Mouse (Mus musculus) lung, adult 2 months (tissue): ENCODE data around the gene Hnrnpll. TPM values are rescaled to one million over a fixed set of nuclear protein-coding genes. Genes with fewer than 3 reads are reported as not detected.
"Not testable (repeated sequence)": the region's sequence is repeated elsewhere in the genome, so short reads cannot be mapped to it uniquely, and the experiment has no call there.

Source experiments
- DNase-seq: peaks from one replicate; pipeline ENCODE4 v3.0.0; 2022
- H3K4me1 ChIP-seq: fragments of 200-500 bp; 2 replicates; pipeline ENCODE4 v1.6.1; 2011; ENCODE audit warnings: low read length; ENCODE audit not compliant: control insufficient read depth, insufficient read depth
- H3K4me3 ChIP-seq: fragments of 200-500 bp; replicated peaks from 2 replicates; pipeline ENCODE3; 2011; ENCODE audit warnings: low read depth, mild to moderate bottlenecking, control low read depth, low read length; ENCODE audit errors: extremely low read depth
- CTCF ChIP-seq: fragments of 200-500 bp; IDR thresholded peaks from 2 replicates; pipeline ENCODE4 v1.5.1; 2011; ENCODE audit warnings: mild to moderate bottlenecking, low read length, control low read depth; ENCODE audit not compliant: insufficient read depth
- POLR2A ChIP-seq: fragments of 200-500 bp; IDR thresholded peaks from 2 replicates; pipeline ENCODE4 v1.6.1; 2011; ENCODE audit warnings: low read depth, mild to moderate bottlenecking, control low read depth, low read length, borderline replicate concordance; ENCODE audit errors: extremely low read depth
- WGBS: fragments of 180-500 bp; shearing (Covaris S2); methylation state at CpG from one replicate; pipeline ENCODE4 v1.1.7; 2018; 5-methylcytosine and 5-hydroxymethylcytosine counted together
- polyA plus RNA-seq: library from polyadenylated mRNA; depleted of rRNA; stranded (reverse); fragments of >200 nt; gene quantifications from 2 replicates; pipeline ENCODE4 v1.2.3, GENCODE M21; 2012

Hnrnpll gene
- polyA plus RNA-seq, 1 experiment = 18.2 TPM

- Histone ChIP-seq H3K4me3 (peak overlapping the region; percentile 100), H3K4me1 (peaks cover 6% of the 10 kb centered on the region)
- DNase-seq = peak; percentile 52
- TF ChIP-seq CTCF = no peak
- TF ChIP-seq POLR2A = no peak
- under 1% methylated on average over 78 of the region's 83 CpGs for WGBS
Observed at GRCm38 (mm10) chr17:80060828-80061782, 1.0 kb downstream of the Hnrnpll start.

GRCm38 (mm10) chr17:80060151-80060550 is 2.0 kb downstream of the Hnrnpll start:
- DNase-seq = no peak
- H3K4me1 ChIP-seq = peaks cover 6% of the 10 kb centered on the region
- no peak overlapping the region for H3K4me3 ChIP-seq
- TF ChIP-seq POLR2A = no peak
- no peak for TF ChIP-seq CTCF
- WGBS = 20% methylated on average over 5 of the region's 5 CpGs

DNA sequence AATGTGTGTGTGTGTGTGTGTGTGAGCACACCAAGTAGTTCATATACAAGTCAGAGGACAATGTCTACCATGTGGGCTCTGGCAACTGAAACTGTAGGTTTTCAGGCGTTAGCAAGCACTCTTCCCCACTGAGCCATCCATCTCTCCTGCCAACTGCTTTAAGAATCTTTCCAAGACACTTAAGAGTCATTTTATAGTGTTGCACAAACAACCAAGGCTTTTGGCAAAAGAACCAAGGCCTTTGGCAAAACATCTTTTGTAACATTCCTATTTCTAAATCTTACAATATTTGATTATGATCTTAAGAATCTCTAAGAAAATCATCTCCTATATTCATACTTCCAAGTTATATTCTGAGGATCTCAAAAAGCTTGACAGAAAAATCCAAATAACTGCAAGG is 2.4 kb downstream of the Hnrnpll start:
- H3K4me1 ChIP-seq = peaks cover 6% of the 10 kb centered on the region
- H3K4me3 ChIP-seq = no peak overlapping the region
- no peak for DNase-seq
- TF ChIP-seq CTCF (no peak), POLR2A (no peak)
- WGBS = 19% methylated on average over 1 of the region's 1 CpGs

- WGBS = 31% methylated on average over 1 of the region's 1 CpGs
- H3K4me1 ChIP-seq = peaks cover 7% of the 10 kb centered on the region
- TF ChIP-seq POLR2A = no peak
- H3K4me3 ChIP-seq = no peak overlapping the region
- DNase-seq = no peak
Observed at GRCm38 (mm10) chr17:80058501-80058900, 3.6 kb downstream of the Hnrnpll start.

DNA sequence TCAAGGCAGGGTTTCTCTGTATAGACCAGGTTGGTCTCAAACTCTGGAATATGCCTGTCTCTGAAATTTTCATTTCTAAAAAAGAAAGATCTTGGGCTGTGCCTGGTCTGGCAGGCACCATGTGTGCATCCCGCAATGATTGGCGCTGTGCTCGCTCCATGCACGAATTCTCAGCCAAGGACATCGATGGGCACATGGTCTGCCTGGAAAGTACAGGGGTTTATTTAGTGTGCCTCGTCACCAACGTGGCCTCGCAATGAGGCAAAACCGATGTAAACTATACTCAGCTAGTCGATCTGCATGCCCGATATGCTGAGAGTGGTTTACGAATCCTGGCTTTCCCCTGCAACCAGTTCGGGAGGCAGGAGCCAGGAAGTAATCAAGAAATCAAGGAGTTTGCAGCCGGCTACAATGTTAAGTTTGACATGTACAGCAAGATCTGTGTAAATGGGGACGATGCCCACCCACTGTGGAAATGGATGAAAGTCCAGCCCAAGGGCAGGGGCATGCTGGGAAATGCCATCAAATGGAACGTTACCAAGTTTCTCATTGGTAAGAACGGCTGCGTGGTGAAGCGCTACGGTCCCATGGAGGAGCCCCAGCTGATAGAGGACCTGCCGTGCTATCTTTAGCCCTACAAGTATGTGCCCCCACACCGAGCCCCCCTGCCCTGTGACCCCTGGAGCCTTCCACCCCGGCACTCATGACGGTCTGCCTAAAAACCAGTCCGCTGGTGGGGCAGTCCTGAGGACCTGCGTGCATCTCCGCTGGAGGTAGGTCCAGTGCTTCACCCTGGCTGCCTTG is 8.0 kb downstream of the Hnrnpll start:
- no peak overlapping the region for H3K4me3 ChIP-seq
- no peak for DNase-seq
- WGBS = 59% methylated on average over 27 of the region's 27 CpGs
- peaks cover 7% of the 10 kb centered on the region for H3K4me1 ChIP-seq
- TF ChIP-seq CTCF (no peak), POLR2A (no peak)

- H3K4me1 ChIP-seq = peaks cover 3% of the 10 kb centered on the region
- H3K4me3 ChIP-seq = no peak overlapping the region
- TF ChIP-seq CTCF = no peak
- no peak for TF ChIP-seq POLR2A
- 51% methylated on average over 1 of the region's 1 CpGs for WGBS
- DNase-seq = no peak
Observed at GRCm38 (mm10) chr17:80051682-80052081, 10.5 kb downstream of the Hnrnpll start.

DNA sequence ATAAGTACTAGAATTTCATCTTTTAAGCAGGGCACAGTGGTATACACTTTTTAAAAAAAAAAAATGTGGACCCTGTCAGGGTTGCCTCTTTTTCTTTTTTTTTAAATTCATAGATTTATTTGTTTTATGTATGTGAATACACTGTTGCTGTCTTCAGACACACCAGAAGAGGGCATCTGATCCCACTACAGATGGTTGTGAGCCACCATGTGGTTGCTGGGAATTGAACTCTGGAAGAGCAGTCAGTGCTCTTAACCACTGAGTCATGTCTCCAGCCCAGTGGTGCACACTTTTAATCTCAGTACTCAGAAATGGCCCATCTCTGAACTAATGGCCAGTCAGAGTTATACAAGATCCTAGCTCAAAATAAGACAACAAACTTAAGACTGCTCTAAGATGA is 12.8 kb downstream of the Hnrnpll start:
- H3K4me3 ChIP-seq, DNase-seq, H3K4me1 ChIP-seq: not testable (repeated sequence)

- Histone ChIP-seq H3K4me1 (no peaks in the 10 kb centered on the region; the same call in 1 of the 2 replicates), H3K4me3 (no peak overlapping the region)
- WGBS = 53% methylated on average over 7 of the region's 7 CpGs
- peak; percentile 34 for DNase-seq
- TF ChIP-seq CTCF (peak; percentile 26; the same call in 1 of the 2 replicates), POLR2A (no peak)
Observed at GRCm38 (mm10) chr17:80048230-80048629, 13.9 kb downstream of the Hnrnpll start.

DNA sequence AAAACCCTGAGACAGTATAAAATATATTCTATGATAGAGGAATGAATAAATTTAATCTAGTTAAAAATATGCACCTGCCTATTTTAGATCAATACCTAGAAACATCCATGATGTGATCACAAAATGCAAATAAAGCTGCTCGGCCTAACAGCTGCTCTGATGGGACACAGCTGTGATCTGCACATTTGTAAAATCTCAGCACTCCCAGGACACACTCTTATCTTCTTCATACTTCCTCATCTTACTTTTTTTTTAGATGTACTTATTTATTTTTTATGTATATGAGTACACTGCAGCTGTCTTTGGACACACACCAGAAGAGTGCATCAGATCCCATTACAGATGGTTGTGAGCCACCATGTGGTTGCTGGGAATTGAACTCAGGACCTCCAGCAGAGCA is 20.4 kb downstream of the Hnrnpll start:
- 80% methylated on average over 1 of the region's 1 CpGs for WGBS
- TF ChIP-seq CTCF (no peak), POLR2A (no peak)
- no peak overlapping the region for H3K4me3 ChIP-seq
- H3K4me1 ChIP-seq = no peaks in the 10 kb centered on the region
- DNase-seq = no peak

- no peak for TF ChIP-seq POLR2A
- TF ChIP-seq CTCF = no peak
- 81% methylated on average over 6 of the region's 6 CpGs for WGBS
- no peak for DNase-seq
- Histone ChIP-seq H3K4me1 (no peaks in the 10 kb centered on the region), H3K4me3 (no peak overlapping the region)
Observed at GRCm38 (mm10) chr17:80028675-80029074, 33.5 kb downstream of the Hnrnpll start.
